Mouse (Mus musculus) MEL (cell line): ENCODE data around the gene Mrpl58. TPM values are rescaled to one million over a fixed set of nuclear protein-coding genes. Genes with fewer than 3 reads are reported as not detected.

ENCODE experiments used
- DNase-seq: peaks from one replicate; pipeline ENCODE4 v3.0.0; 2011; ENCODE audit warnings: low read depth, low spot score
- H3K27ac ChIP-seq: 2 replicates; pipeline ENCODE4 v1.5.1; 2012; ENCODE audit warnings: low read depth, mild to moderate bottlenecking, control low read depth, low read length, moderate library complexity; ENCODE audit not compliant: control insufficient read depth
- H3K27me3 ChIP-seq, 2 experiments: fragments of 150-350 bp in 1 of 2; sonication (generic) in 1 of 2; 2 replicates each; pipeline ENCODE4 v1.6.1; 2012; ENCODE audit warnings: low read length in 2 of 2, mild to moderate bottlenecking in 2 of 2, improper control_type of control experiment in 1 of 2, moderate library complexity in 1 of 2; ENCODE audit not compliant: insufficient read depth in 2 of 2, control insufficient read depth in 1 of 2
- H3K36me3 ChIP-seq, 2 experiments: 2 replicates each; pipeline ENCODE4 v1.6.1; 2012 to 2014; ENCODE audit warnings: low read length in 2 of 2, improper control_type of control experiment in 1 of 2, inconsistent platforms in 1 of 2, mild to moderate bottlenecking in 1 of 2; ENCODE audit not compliant: insufficient read depth in 2 of 2, control insufficient read depth in 1 of 2
- H3K4me1 ChIP-seq, 2 experiments: fragments of 150-350 bp in 1 of 2; sonication (generic) in 1 of 2; 2 replicates each; pipeline ENCODE4 v1.6.1; 2012; ENCODE audit warnings: low read length in 2 of 2, improper control_type of control experiment in 1 of 2, mild to moderate bottlenecking in 1 of 2; ENCODE audit not compliant: insufficient read depth in 2 of 2, control insufficient read depth in 1 of 2
- H3K4me3 ChIP-seq, 2 experiments: fragments of 150-350 bp in 1 of 2; sonication (generic) in 1 of 2; 2 replicates each; pipeline ENCODE4 v1.5.1; 2012; ENCODE audit warnings: low read depth in 2 of 2, low read length in 2 of 2, mild to moderate bottlenecking in 2 of 2, moderate library complexity in 2 of 2, control low read depth in 1 of 2, improper control_type of control experiment in 1 of 2; ENCODE audit not compliant: control insufficient read depth in 1 of 2, insufficient read depth in 1 of 2
- H3K79me2 ChIP-seq: 2 replicates; pipeline ENCODE4 v1.6.1; 2012; ENCODE audit warnings: mild to moderate bottlenecking, low read length, moderate library complexity; ENCODE audit not compliant: control insufficient read depth, poor library complexity, insufficient read depth
- H3K9ac ChIP-seq: 2 replicates; pipeline ENCODE4 v1.6.1; 2012; ENCODE audit warnings: low read depth, mild to moderate bottlenecking, control low read depth, low read length, moderate library complexity; ENCODE audit not compliant: control insufficient read depth, poor library complexity, severe bottlenecking
- H3K9me3 ChIP-seq: fragments of 150-350 bp; sonication (generic); replicated peaks from 2 replicates; pipeline ENCODE4 v1.6.1; 2012; ENCODE audit warnings: mild to moderate bottlenecking, low read length, improper control_type of control experiment, moderate library complexity; ENCODE audit not compliant: insufficient read depth
- BHLHE40 ChIP-seq: IDR thresholded peaks from 2 replicates; pipeline ENCODE4 v1.6.1; 2012; ENCODE audit warnings: low read depth, mild to moderate bottlenecking, inconsistent platforms, low read length, improper control_type of control experiment, borderline replicate concordance
- CHD2 ChIP-seq: IDR thresholded peaks from 2 replicates; pipeline ENCODE4 v1.6.1; 2011; ENCODE audit warnings: low read length, improper control_type of control experiment
- EP300 ChIP-seq, 2 experiments: IDR thresholded peaks; 2 replicates each; pipeline ENCODE4 v1.6.1; 2011; ENCODE audit warnings: improper control_type of control experiment in 2 of 2, low read length in 2 of 2, low read depth in 1 of 2, mild to moderate bottlenecking in 1 of 2
- ETS1 ChIP-seq: IDR thresholded peaks from 2 replicates; pipeline ENCODE4 v1.6.1; 2012; ENCODE audit warnings: low read depth, mild to moderate bottlenecking, inconsistent platforms, low read length, improper control_type of control experiment, moderate library complexity
- GABPA ChIP-seq: IDR thresholded peaks from 2 replicates; pipeline ENCODE4 v1.6.1; 2012; ENCODE audit warnings: low read depth, mild to moderate bottlenecking, inconsistent platforms, low read length, improper control_type of control experiment, moderate library complexity
- HCFC1 ChIP-seq: IDR thresholded peaks from 2 replicates; pipeline ENCODE4 v1.6.1; 2012; ENCODE audit warnings: low read depth, mild to moderate bottlenecking, inconsistent platforms, low read length, improper control_type of control experiment, moderate library complexity
- MAFK ChIP-seq: IDR thresholded peaks from 2 replicates; pipeline ENCODE4 v1.6.1; 2011; ENCODE audit warnings: low read depth, mild to moderate bottlenecking, low read length, improper control_type of control experiment, borderline replicate concordance
- MAZ ChIP-seq: IDR thresholded peaks from 2 replicates; pipeline ENCODE4 v1.6.1; 2012; ENCODE audit warnings: low read depth, mild to moderate bottlenecking, inconsistent platforms, low read length, improper control_type of control experiment
- MEF2A ChIP-seq: IDR thresholded peaks from 2 replicates; pipeline ENCODE4 v1.6.1; 2014; ENCODE audit warnings: low read depth, mild to moderate bottlenecking, inconsistent platforms, low read length, improper control_type of control experiment; ENCODE audit not compliant: poor library complexity, insufficient replicate concordance, severe bottlenecking; ENCODE audit errors: extremely low read depth
- MXI1 ChIP-seq: IDR thresholded peaks from 2 replicates; pipeline ENCODE4 v1.6.1; 2011; ENCODE audit warnings: mild to moderate bottlenecking, low read depth, low read length, improper control_type of control experiment
- MYB ChIP-seq: IDR thresholded peaks from 2 replicates; pipeline ENCODE4 v1.6.1; 2011; ENCODE audit warnings: mild to moderate bottlenecking, low read depth, low read length, improper control_type of control experiment
- MYC ChIP-seq: IDR thresholded peaks from 2 replicates; pipeline ENCODE4 v1.6.1; 2011; ENCODE audit warnings: low read depth, mild to moderate bottlenecking, low read length, improper control_type of control experiment, moderate library complexity
- POLR2A ChIP-seq, 2 experiments: IDR thresholded peaks; 2 replicates each; pipeline ENCODE4 v1.6.1; 2011 to 2012; ENCODE audit warnings: low read length in 2 of 2, mild to moderate bottlenecking in 2 of 2, control low read depth in 1 of 2, improper control_type of control experiment in 1 of 2, low read depth in 1 of 2, moderate library complexity in 1 of 2; ENCODE audit not compliant: control insufficient read depth in 1 of 2, insufficient read depth in 1 of 2, poor library complexity in 1 of 2
- RAD21 ChIP-seq: IDR thresholded peaks from 2 replicates; pipeline ENCODE4 v1.6.1; 2011; ENCODE audit warnings: mild to moderate bottlenecking, low read depth, low read length, improper control_type of control experiment
- SIN3A ChIP-seq: IDR thresholded peaks from 2 replicates; pipeline ENCODE4 v1.6.1; 2012; ENCODE audit warnings: low read length, improper control_type of control experiment, inconsistent platforms
- SMC3 ChIP-seq: IDR thresholded peaks from 2 replicates; pipeline ENCODE4 v1.6.1; 2011; ENCODE audit warnings: low read depth, low read length, improper control_type of control experiment
- TAL1 ChIP-seq: IDR thresholded peaks from 2 replicates; pipeline ENCODE4 v1.6.1; 2012; ENCODE audit warnings: mild to moderate bottlenecking, inconsistent platforms, low read length, moderate library complexity, mixed read lengths
- TBP ChIP-seq: IDR thresholded peaks from 2 replicates; pipeline ENCODE4 v1.8.0; 2011; ENCODE audit warnings: low read depth, low read length, improper control_type of control experiment
- ZC3H11A ChIP-seq: IDR thresholded peaks from 2 replicates; pipeline ENCODE4 v1.6.1; 2012; ENCODE audit warnings: low read depth, mild to moderate bottlenecking, inconsistent platforms, low read length, improper control_type of control experiment
- ZMIZ1 ChIP-seq: IDR thresholded peaks from 2 replicates; pipeline ENCODE4 v1.6.1; 2012; ENCODE audit warnings: low read depth, mild to moderate bottlenecking, inconsistent platforms, low read length, improper control_type of control experiment, moderate library complexity
- polyA plus RNA-seq, 2 experiments: library from polyadenylated mRNA; stranded (reverse) in 1 of 2; unstranded in 1 of 2; fragments of >175 nt in 1 of 2; fragments of >200 nt in 1 of 2; gene quantifications; 2 replicates each; pipeline versions ENCODE4 v1.2.1 to v1.2.4; 2012; ENCODE audit warnings: low replicate concordance in 2 of 2, low read depth in 1 of 2; ENCODE audit not compliant: insufficient read length in 2 of 2, insufficient read depth in 1 of 2, missing spikeins in 1 of 2
- total RNA-seq: library from RNA; depleted of rRNA; stranded (reverse); fragments of 300-350 nt; gene quantifications from 2 replicates; pipeline ENCODE4 v1.2.3, GENCODE M21; 2012

Gene Mrpl58
- total and polyA plus RNA-seq, 3 experiments, result 137 TPM; not detected in 1

GRCm38 (mm10) chr11:115400126-115400525 lies 3.4 kb upstream of the Mrpl58 start:
- H3K4me1 ChIP-seq, result peaks cover 2 to 21% of the 10 kb centered on the region in 2 experiments; a peak in 2 of 4 replicates
- no peaks in the 10 kb centered on the region for H3K27me3 ChIP-seq
- no peak for DNase-seq
- H3K27ac ChIP-seq, result no peak overlapping the region
- no peaks in the 10 kb centered on the region for H3K9me3 ChIP-seq
- TF ChIP-seq MYC (no peak), CHD2 (no peak)
- H3K4me3 ChIP-seq, result no peak overlapping the region
- H3K36me3 ChIP-seq, result peaks cover 0 to 14% of the 10 kb centered on the region in 2 experiments; a peak in 2 of 4 replicates
- peaks cover 9% of the 10 kb centered on the region for H3K79me2 ChIP-seq
- no peak overlapping the region for H3K9ac ChIP-seq

- no peaks in the 10 kb centered on the region for H3K9me3 ChIP-seq
- TF ChIP-seq SMC3, result no peak
- TF ChIP-seq RAD21, result no peak
- TF ChIP-seq BHLHE40, result no peak
- no peak for TF ChIP-seq SIN3A
- TF ChIP-seq ETS1, result no peak
- TF ChIP-seq MXI1, result no peak
- no peak for TF ChIP-seq GABPA
- TF ChIP-seq ZC3H11A, result no peak
- TF ChIP-seq TAL1, result no peak
- TF ChIP-seq HCFC1, result no peak
- no peak for TF ChIP-seq MAFK
- no peak for TF ChIP-seq POLR2A (IDR thresholded peaks at IDR 0.05; ENCODE audit: control insufficient read depth in 1 of 2, insufficient read depth in 1 of 2, low read depth in 1 of 2, low read length in 2 of 2, poor library complexity in 1 of 2)
- no peak for TF ChIP-seq EP300 (IDR thresholded peaks at IDR 0.05; ENCODE audit: low read depth in 1 of 2, low read length in 2 of 2)
- no peak for TF ChIP-seq ZMIZ1
- no peak for TF ChIP-seq MYC
- TF ChIP-seq MEF2A, result no peak
- TF ChIP-seq TBP, result no peak
- no peak for TF ChIP-seq MYB
- no peak for TF ChIP-seq MAZ
Observed at GRCm38 (mm10) chr11:115400630-115401391, 2.7 kb upstream of the Mrpl58 start.

More at GRCm38 (mm10) chr11:115400630-115401391, 2.7 kb upstream of the Mrpl58 start:
- peaks cover 0 to 14% of the 10 kb centered on the region in 2 experiments; a peak in 2 of 4 replicates for H3K36me3 ChIP-seq
- no peak overlapping the region for H3K4me3 ChIP-seq
- H3K27me3 ChIP-seq, result no peaks in the 10 kb centered on the region
- no peak for DNase-seq
- H3K79me2 ChIP-seq, result peaks cover 10% of the 10 kb centered on the region
- H3K4me1 ChIP-seq, result peaks cover 2 to 21% of the 10 kb centered on the region in 2 experiments; a peak in 2 of 4 replicates
- no peak overlapping the region for H3K9ac ChIP-seq
- H3K27ac ChIP-seq, result no peak overlapping the region
